Comparison of ENCODE assay signal across 21 mouse cellular contexts in the genomic region with DNA sequence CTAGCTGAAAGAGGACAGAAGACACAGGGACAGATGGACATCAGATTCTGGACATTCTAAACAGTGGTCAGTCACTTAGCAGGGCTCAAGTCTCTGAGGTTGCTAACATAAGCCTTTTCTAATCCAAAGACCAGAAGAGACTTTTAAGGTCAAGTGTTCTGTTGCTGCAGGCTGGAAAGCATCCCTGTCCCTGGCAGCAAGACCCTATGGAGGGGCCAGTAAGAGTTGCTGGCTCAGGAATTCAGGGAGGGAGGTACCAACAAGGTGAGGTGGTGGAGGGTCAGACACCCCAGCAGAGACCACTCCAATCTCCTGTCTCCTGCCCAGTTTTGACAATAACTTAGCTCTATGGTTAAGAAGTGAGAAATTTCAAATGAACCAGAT. TPM values are rescaled to one million over a fixed set of nuclear protein-coding genes. Genes with fewer than 3 reads are reported as not detected.
"Had no signal": no experiment of that assay in that cellular context is flagged by ENCODE, and none has a peak within 500 bp of the region (broad histone marks: within the 10 kb centered on the region; RNA-seq: fewer than 3 reads in every experiment).

No protein-coding gene starts in this region.

- DNase-seq: layer of hippocampus, postnatal 36 days; liver, embryonic 13.5 days; lung, adult 2 months; right cerebral cortex, adult 18-20 months; right cerebral cortex, postnatal 14 days; right cerebral cortex, postnatal 4 days; spleen, adult 18-20 months; thymus, postnatal 25 days had no signal

- H3K4me1 ChIP-seq: midbrain, embryonic 15.5 days; stomach, embryonic 15.5 days had no signal

- H3K27me3 ChIP-seq: liver, embryonic 13.5 days; midbrain, embryonic 12.5 days; midbrain, embryonic 15.5 days; neural tube, embryonic 12.5 days; neural tube, embryonic 15.5 days; stomach, embryonic 15.5 days had no signal

- ATAC-seq: midbrain, embryonic 15.5 days had no signal

- H3K9me3 ChIP-seq: liver, embryonic 13.5 days; midbrain, embryonic 12.5 days; midbrain, embryonic 15.5 days; neural tube, embryonic 15.5 days; stomach, embryonic 15.5 days had no signal

- H3K9ac ChIP-seq: liver, embryonic 13.5 days; midbrain, embryonic 12.5 days; midbrain, embryonic 15.5 days; neural tube, embryonic 12.5 days; neural tube, embryonic 15.5 days; stomach, embryonic 15.5 days had no signal

- H3K27ac ChIP-seq: liver, embryonic 13.5 days; macrophage; midbrain, embryonic 12.5 days; midbrain, embryonic 15.5 days; neural tube, embryonic 12.5 days; neural tube, embryonic 15.5 days; stomach, embryonic 15.5 days had no signal

- H3K4me3 ChIP-seq: left cerebral cortex, adult 2 months; liver, embryonic 13.5 days; midbrain, embryonic 12.5 days; midbrain, embryonic 15.5 days; neural tube, embryonic 12.5 days; neural tube, embryonic 15.5 days; stomach, embryonic 15.5 days had no signal

- H3K4me2 ChIP-seq: liver, embryonic 13.5 days; midbrain, embryonic 12.5 days; midbrain, embryonic 15.5 days; neural tube, embryonic 12.5 days; neural tube, embryonic 15.5 days; stomach, embryonic 15.5 days had no signal

RNA-seq across cellular contexts. Expression of gene Cabp1, which starts 47.4 kb away (rescaled TPM):
- total RNA-seq: megakaryocyte, adult 5-6 weeks had no signal
- polyA plus RNA-seq: liver, embryonic 13.5 days; macrophage had no signal

RNA-seq across cellular contexts. Expression of gene Gm10401, which starts 48.6 kb away (rescaled TPM):
- total RNA-seq: layer of hippocampus, adult 8-10 months; layer of hippocampus, postnatal 10 days; layer of hippocampus, postnatal 36 days; left cerebral cortex, adult 2 months; left cerebral cortex, postnatal 10 days; left cerebral cortex, postnatal 36 days; liver, adult 2 months; megakaryocyte, adult 5-6 weeks had no signal
- polyA plus RNA-seq: lung, adult 2 months had no signal
